Mouse (Mus musculus): Measurements from ENCODE around the gene Gm11214. TPM values are rescaled to one million over a fixed set of nuclear protein-coding genes. Genes with fewer than 3 reads are reported as not detected.

Gm11214 gene
- polyA plus RNA-seq, 1 experiment from 2014 or later: not detected

- no peak overlapping the region for H3K4me2 ChIP-seq
- no peak overlapping the region for H3K27ac ChIP-seq (ENCODE audit: low read depth, low read length)
- H3K9ac ChIP-seq (ENCODE audit: low read depth, low read length): no peak overlapping the region
- ATAC-seq (replicated peaks; ENCODE audit: low FRiP score) (no peak), DNase-seq (ENCODE audit: low spot score) (no peak)
- no peaks in the 10 kb centered on the region for H3K36me3 ChIP-seq (ENCODE audit: control insufficient read depth, insufficient read depth, low read length)
- no peaks in the 10 kb centered on the region for H3K4me1 ChIP-seq (replicated peaks; ENCODE audit: control insufficient read depth, insufficient read depth, low read length)
- 86% methylated on average over 3 of the region's 3 CpGs for WGBS
- no peak overlapping the region for H3K4me3 ChIP-seq (ENCODE audit: low read depth, low read length)
- no peaks in the 10 kb centered on the region for H3K27me3 ChIP-seq (replicated peaks; ENCODE audit: control insufficient read depth, insufficient read depth, low read length)
- no peaks in the 10 kb centered on the region for H3K9me3 ChIP-seq (ENCODE audit: control insufficient read depth, low read length)
Observed at GRCm38 (mm10) chr4:63681557-63681956, 18.4 kb upstream of the Gm11214 start.

GRCm38 (mm10) chr4:63675128-63675527 is 11.9 kb upstream of the Gm11214 start:
- 67% methylated on average over 2 of the region's 2 CpGs for WGBS
- H3K36me3 ChIP-seq (ENCODE audit: control insufficient read depth, insufficient read depth, low read length): no peaks in the 10 kb centered on the region
- ATAC-seq (replicated peaks; ENCODE audit: low FRiP score): no peak
- no peaks in the 10 kb centered on the region for H3K4me1 ChIP-seq (replicated peaks; ENCODE audit: control insufficient read depth, insufficient read depth, low read length)
- no peaks in the 10 kb centered on the region for H3K9me3 ChIP-seq (ENCODE audit: control insufficient read depth, low read length)
- DNase-seq (ENCODE audit: low spot score): no peak
- H3K4me3 ChIP-seq (ENCODE audit: low read depth, low read length): no peak overlapping the region
- no peak overlapping the region for H3K27ac ChIP-seq (ENCODE audit: low read depth, low read length)
- no peaks in the 10 kb centered on the region for H3K27me3 ChIP-seq (replicated peaks; ENCODE audit: control insufficient read depth, insufficient read depth, low read length)
- H3K9ac ChIP-seq (ENCODE audit: low read depth, low read length): no peak overlapping the region
- H3K4me2 ChIP-seq: no peak overlapping the region

- H3K36me3 ChIP-seq (ENCODE audit: control insufficient read depth, insufficient read depth, low read length): no peaks in the 10 kb centered on the region
- no peak overlapping the region for H3K27ac ChIP-seq (ENCODE audit: low read depth, low read length)
- H3K9ac ChIP-seq (ENCODE audit: low read depth, low read length): no peak overlapping the region
- DNase-seq (ENCODE audit: low spot score) (no peak), ATAC-seq (replicated peaks; ENCODE audit: low FRiP score) (no peak)
- H3K4me2 ChIP-seq: no peak overlapping the region
- H3K27me3 ChIP-seq (replicated peaks; ENCODE audit: control insufficient read depth, insufficient read depth, low read length): no peaks in the 10 kb centered on the region
- H3K4me1 ChIP-seq (replicated peaks; ENCODE audit: control insufficient read depth, insufficient read depth, low read length): no peaks in the 10 kb centered on the region
- no peaks in the 10 kb centered on the region for H3K9me3 ChIP-seq (ENCODE audit: control insufficient read depth, low read length)
- WGBS: 53% methylated on average over 4 of the region's 4 CpGs
- no peak overlapping the region for H3K4me3 ChIP-seq (ENCODE audit: low read depth, low read length)
Observed at GRCm38 (mm10) chr4:63668255-63668654, 5.1 kb upstream of the Gm11214 start.

- ATAC-seq (replicated peaks; ENCODE audit: low FRiP score) (no peak), DNase-seq (ENCODE audit: low spot score) (no peak)
- no peaks in the 10 kb centered on the region for H3K36me3 ChIP-seq (ENCODE audit: control insufficient read depth, insufficient read depth, low read length)
- no peak overlapping the region for H3K4me2 ChIP-seq
- WGBS: 80% methylated on average over 7 of the region's 7 CpGs
- H3K27me3 ChIP-seq (replicated peaks; ENCODE audit: control insufficient read depth, insufficient read depth, low read length): no peaks in the 10 kb centered on the region
- H3K4me1 ChIP-seq (replicated peaks; ENCODE audit: control insufficient read depth, insufficient read depth, low read length): no peaks in the 10 kb centered on the region
- no peak overlapping the region for H3K4me3 ChIP-seq (ENCODE audit: low read depth, low read length)
- H3K27ac ChIP-seq (ENCODE audit: low read depth, low read length): no peak overlapping the region
- no peak overlapping the region for H3K9ac ChIP-seq (ENCODE audit: low read depth, low read length)
- no peaks in the 10 kb centered on the region for H3K9me3 ChIP-seq (ENCODE audit: control insufficient read depth, low read length)
Observed at GRCm38 (mm10) chr4:63665738-63666137, 2.6 kb upstream of the Gm11214 start.

GRCm38 (mm10) chr4:63661857-63662256 is 1.3 kb downstream of the Gm11214 start:
- ATAC-seq (replicated peaks; ENCODE audit: low FRiP score) (no peak), DNase-seq (ENCODE audit: low spot score) (no peak)
- H3K4me1 ChIP-seq (replicated peaks; ENCODE audit: control insufficient read depth, insufficient read depth, low read length): no peaks in the 10 kb centered on the region
- H3K9ac ChIP-seq (ENCODE audit: low read depth, low read length): no peak overlapping the region
- no peak overlapping the region for H3K4me3 ChIP-seq (ENCODE audit: low read depth, low read length)
- H3K9me3 ChIP-seq (ENCODE audit: control insufficient read depth, low read length): no peaks in the 10 kb centered on the region
- H3K27me3 ChIP-seq (replicated peaks; ENCODE audit: control insufficient read depth, insufficient read depth, low read length): no peaks in the 10 kb centered on the region
- no peaks in the 10 kb centered on the region for H3K36me3 ChIP-seq (ENCODE audit: control insufficient read depth, insufficient read depth, low read length)
- no peak overlapping the region for H3K4me2 ChIP-seq
- H3K27ac ChIP-seq (ENCODE audit: low read depth, low read length): no peak overlapping the region
- WGBS: 78% methylated on average over 1 of the region's 1 CpGs

GRCm38 (mm10) chr4:63661426-63661825 is 1.8 kb downstream of the Gm11214 start:
- WGBS: 62% methylated on average over 1 of the region's 1 CpGs
- ATAC-seq (replicated peaks; ENCODE audit: low FRiP score) (no peak), DNase-seq (ENCODE audit: low spot score) (no peak)
- Histone ChIP-seq H3K4me3 (ENCODE audit: low read depth, low read length) (no peak overlapping the region), H3K27me3 (replicated peaks; ENCODE audit: control insufficient read depth, insufficient read depth, low read length) (no peaks in the 10 kb centered on the region), H3K9ac (ENCODE audit: low read depth, low read length) (no peak overlapping the region), H3K27ac (ENCODE audit: low read depth, low read length) (no peak overlapping the region), H3K4me1 (replicated peaks; ENCODE audit: control insufficient read depth, insufficient read depth, low read length) (no peaks in the 10 kb centered on the region), H3K36me3 (ENCODE audit: control insufficient read depth, insufficient read depth, low read length) (no peaks in the 10 kb centered on the region), H3K9me3 (ENCODE audit: control insufficient read depth, low read length) (no peaks in the 10 kb centered on the region), H3K4me2 (no peak overlapping the region)

- ATAC-seq (replicated peaks; ENCODE audit: low FRiP score): no peak
- H3K9ac ChIP-seq (ENCODE audit: low read depth, low read length): no peak overlapping the region
- H3K36me3 ChIP-seq (ENCODE audit: control insufficient read depth, insufficient read depth, low read length): no peaks in the 10 kb centered on the region
- H3K27me3 ChIP-seq (replicated peaks; ENCODE audit: control insufficient read depth, insufficient read depth, low read length): no peaks in the 10 kb centered on the region
- H3K4me3 ChIP-seq (ENCODE audit: low read depth, low read length): no peak overlapping the region
- H3K4me2 ChIP-seq: no peak overlapping the region
- H3K27ac ChIP-seq (ENCODE audit: low read depth, low read length): no peak overlapping the region
- no peak for DNase-seq (ENCODE audit: low spot score)
- H3K9me3 ChIP-seq (ENCODE audit: control insufficient read depth, low read length): no peaks in the 10 kb centered on the region
- 80% methylated on average over 1 of the region's 1 CpGs for WGBS
- no peaks in the 10 kb centered on the region for H3K4me1 ChIP-seq (replicated peaks; ENCODE audit: control insufficient read depth, insufficient read depth, low read length)
Observed at GRCm38 (mm10) chr4:63659775-63660174, 3.4 kb downstream of the Gm11214 start.

GRCm38 (mm10) chr4:63659086-63659485 is 4.1 kb downstream of the Gm11214 start:
- no peak overlapping the region for H3K4me3 ChIP-seq (ENCODE audit: low read depth, low read length)
- H3K9me3 ChIP-seq (ENCODE audit: control insufficient read depth, low read length): no peaks in the 10 kb centered on the region
- no peak overlapping the region for H3K27ac ChIP-seq (ENCODE audit: low read depth, low read length)
- H3K27me3 ChIP-seq (replicated peaks; ENCODE audit: control insufficient read depth, insufficient read depth, low read length): no peaks in the 10 kb centered on the region
- no peaks in the 10 kb centered on the region for H3K36me3 ChIP-seq (ENCODE audit: control insufficient read depth, insufficient read depth, low read length)
- WGBS: 49% methylated on average over 4 of the region's 4 CpGs
- DNase-seq (ENCODE audit: low spot score) (no peak), ATAC-seq (replicated peaks; ENCODE audit: low FRiP score) (no peak)
- no peak overlapping the region for H3K9ac ChIP-seq (ENCODE audit: low read depth, low read length)
- no peak overlapping the region for H3K4me2 ChIP-seq
- H3K4me1 ChIP-seq (replicated peaks; ENCODE audit: control insufficient read depth, insufficient read depth, low read length): no peaks in the 10 kb centered on the region

- DNase-seq (ENCODE audit: low spot score): no peak
Observed at GRCm38 (mm10) chr4:63654381-63654780, 8.8 kb downstream of the Gm11214 start.

More at GRCm38 (mm10) chr4:63654381-63654780, 8.8 kb downstream of the Gm11214 start:
- H3K9ac ChIP-seq (ENCODE audit: low read depth, low read length): no peak overlapping the region
- no peak overlapping the region for H3K27ac ChIP-seq (ENCODE audit: low read depth, low read length)
- H3K4me1 ChIP-seq (replicated peaks; ENCODE audit: control insufficient read depth, insufficient read depth, low read length): no peaks in the 10 kb centered on the region
- no peaks in the 10 kb centered on the region for H3K27me3 ChIP-seq (replicated peaks; ENCODE audit: control insufficient read depth, insufficient read depth, low read length)
- no peak overlapping the region for H3K4me2 ChIP-seq
- no peaks in the 10 kb centered on the region for H3K9me3 ChIP-seq (ENCODE audit: control insufficient read depth, low read length)
- H3K36me3 ChIP-seq (ENCODE audit: control insufficient read depth, insufficient read depth, low read length): no peaks in the 10 kb centered on the region
- no peak overlapping the region for H3K4me3 ChIP-seq (ENCODE audit: low read depth, low read length)
- no peak for ATAC-seq (replicated peaks; ENCODE audit: low FRiP score)
- WGBS: 76% methylated on average over 1 of the region's 1 CpGs

All from liver, embryonic 11.5 days (tissue).